Mouse (Mus musculus) embryonic facial prominence, embryonic 13.5 days (tissue): Measurements from ENCODE around the gene Hbs1l. TPM values are rescaled to one million over a fixed set of nuclear protein-coding genes. Genes with fewer than 3 reads are reported as not detected.
"Not testable (repeated sequence)": the region's sequence is repeated elsewhere in the genome, so short reads cannot be mapped to it uniquely, and the experiment has no call there.

ENCODE experiments used
- ATAC-seq: fragments of 200-750 bp; cut with Nextera tagmentation; 2 replicates; pipeline ENCODE4 v1.8.0; 2017; ENCODE audit warnings: low read depth; ENCODE audit not compliant: insufficient number of reproducible peaks, insufficient read depth, low FRiP score, low TSS enrichment
- H3K27ac ChIP-seq: fragments of 300-500 bp; sonication (generic); 2 replicates; pipeline ENCODE4 v1.5.1; 2015; ENCODE audit warnings: moderate library complexity, mild to moderate bottlenecking, inconsistent platforms
- H3K27me3 ChIP-seq: fragments of 300-500 bp; sonication (generic); 2 replicates; pipeline ENCODE4 v1.6.1; 2015; ENCODE audit warnings: mild to moderate bottlenecking, inconsistent platforms
- H3K36me3 ChIP-seq: fragments of 300-500 bp; sonication (generic); 2 replicates; pipeline ENCODE4 v1.6.1; 2015; ENCODE audit warnings: mild to moderate bottlenecking, inconsistent platforms
- H3K4me1 ChIP-seq: fragments of 300-500 bp; sonication (generic); 2 replicates; pipeline ENCODE4 v1.6.1; 2015; ENCODE audit warnings: inconsistent platforms
- H3K4me2 ChIP-seq: fragments of 300-500 bp; sonication (generic); 2 replicates; pipeline ENCODE4 v1.6.1; 2015; ENCODE audit warnings: moderate library complexity, mild to moderate bottlenecking, inconsistent platforms
- H3K4me3 ChIP-seq: fragments of 300-500 bp; sonication (generic); 2 replicates; pipeline ENCODE4 v1.5.1; 2015; ENCODE audit warnings: mild to moderate bottlenecking, inconsistent platforms
- H3K9ac ChIP-seq: fragments of 300-500 bp; sonication (generic); 2 replicates; pipeline ENCODE4 v1.6.1; 2015; ENCODE audit warnings: mild to moderate bottlenecking, inconsistent platforms
- H3K9me3 ChIP-seq: fragments of 300-500 bp; sonication (generic); 2 replicates; pipeline ENCODE4 v1.6.1; 2016; ENCODE audit warnings: inconsistent platforms
- WGBS: fragments of 180-500 bp; shearing (Covaris S2); methylation state at CpG from one replicate; pipeline ENCODE4 v1.1.7; 2015; ENCODE audit warnings: mixed read lengths; 5-methylcytosine and 5-hydroxymethylcytosine counted together
- polyA plus RNA-seq: library from polyadenylated mRNA; unstranded; fragments of >200 nt; fragmentation: Nextera tagmentation; extraction: Ambion mirVana; gene quantifications from 2 replicates; pipeline ENCODE4 v1.2.1, GENCODE M21; 2015

Gene Hbs1l
- polyA plus RNA-seq, 1 experiment from 2014 or later = 88.0 TPM

GRCm38 (mm10) chr10:21395426-21396139, 99.8 kb downstream of the Hbs1l start:
- Histone ChIP-seq H3K9ac (no peak overlapping the region), H3K27ac (no peak overlapping the region), H3K27me3 (no peaks in the 10 kb centered on the region), H3K4me1 (no peaks in the 10 kb centered on the region), H3K4me2 (no peak overlapping the region), H3K9me3 (no peaks in the 10 kb centered on the region), H3K36me3 (no peaks in the 10 kb centered on the region), H3K4me3 (no peak overlapping the region)
- 87% methylated on average over 14 of the region's 14 CpGs for WGBS
- ATAC-seq = no peak

- H3K9me3 ChIP-seq, ATAC-seq, H3K4me2 ChIP-seq, H3K4me3 ChIP-seq, H3K9ac ChIP-seq, H3K4me1 ChIP-seq, H3K36me3 ChIP-seq, H3K27ac ChIP-seq, H3K27me3 ChIP-seq: not testable (repeated sequence)
- 74% methylated on average over 6 of the region's 6 CpGs for WGBS
These were observed 103.2 kb downstream of the Hbs1l start for GRCm38 (mm10) chr10:21398873-21399425.

GRCm38 (mm10) chr10:21399622-21400021, 103.8 kb downstream of the Hbs1l start:
- Histone ChIP-seq H3K36me3 (no peaks in the 10 kb centered on the region), H3K27me3 (no peaks in the 10 kb centered on the region), H3K4me3 (no peak overlapping the region), H3K4me1 (0 out of 2 replicates have a peak, but pooled peaks cover 6% of the 10 kb centered on the region), H3K27ac (no peak overlapping the region), H3K9ac (no peak overlapping the region), H3K9me3 (no peaks in the 10 kb centered on the region), H3K4me2 (no peak overlapping the region)
- 61% methylated on average over 8 of the region's 8 CpGs for WGBS
- ATAC-seq = no peak

GRCm38 (mm10) chr10:21400031-21400430, 104.3 kb downstream of the Hbs1l start:
- 66% methylated on average over 7 of the region's 7 CpGs for WGBS
- Histone ChIP-seq H3K27me3 (no peaks in the 10 kb centered on the region), H3K9ac (no peak overlapping the region), H3K4me2 (no peak overlapping the region), H3K36me3 (no peaks in the 10 kb centered on the region), H3K27ac (no peak overlapping the region), H3K4me3 (no peak overlapping the region), H3K9me3 (no peaks in the 10 kb centered on the region), H3K4me1 (0 out of 2 replicates have a peak, but pooled peaks cover 6% of the 10 kb centered on the region)
- ATAC-seq = no peak

- no peak for ATAC-seq
- no peaks in the 10 kb centered on the region for H3K36me3 ChIP-seq
- H3K4me2 ChIP-seq = no peak overlapping the region
- WGBS = 62% methylated on average over 2 of the region's 2 CpGs
- no peaks in the 10 kb centered on the region for H3K27me3 ChIP-seq
- H3K9ac ChIP-seq = no peak overlapping the region
- H3K9me3 ChIP-seq = no peaks in the 10 kb centered on the region
- no peak overlapping the region for H3K27ac ChIP-seq
- H3K4me3 ChIP-seq = no peak overlapping the region
- 0 out of 2 replicates have a peak, but pooled peaks cover 6% of the 10 kb centered on the region for H3K4me1 ChIP-seq
These were observed 104.7 kb downstream of the Hbs1l start for GRCm38 (mm10) chr10:21400453-21400852.

GRCm38 (mm10) chr10:21401259-21401658, 105.5 kb downstream of the Hbs1l start:
- Histone ChIP-seq H3K27me3 (no peaks in the 10 kb centered on the region), H3K27ac (no peak overlapping the region), H3K9ac (no peak overlapping the region), H3K4me3 (no peak overlapping the region), H3K4me2 (no peak overlapping the region), H3K4me1 (0 out of 2 replicates have a peak, but pooled peaks cover 6% of the 10 kb centered on the region), H3K36me3 (no peaks in the 10 kb centered on the region), H3K9me3 (no peaks in the 10 kb centered on the region)
- ATAC-seq = no peak
- 59% methylated on average over 4 of the region's 4 CpGs for WGBS

- Histone ChIP-seq H3K4me3 (no peak overlapping the region), H3K4me2 (no peak overlapping the region), H3K9me3 (no peaks in the 10 kb centered on the region), H3K4me1 (0 out of 2 replicates have a peak, but pooled peaks cover 6% of the 10 kb centered on the region), H3K9ac (no peak overlapping the region), H3K27ac (no peak overlapping the region), H3K36me3 (no peaks in the 10 kb centered on the region), H3K27me3 (no peaks in the 10 kb centered on the region)
- WGBS = 85% methylated on average over 4 of the region's 4 CpGs
- no peak for ATAC-seq
These were observed 109.0 kb downstream of the Hbs1l start for GRCm38 (mm10) chr10:21404822-21405221.

GRCm38 (mm10) chr10:21405707-21406534, 110.1 kb downstream of the Hbs1l start:
- no peak overlapping the region for H3K27ac ChIP-seq
- WGBS = 69% methylated on average over 11 of the region's 11 CpGs
- H3K27me3 ChIP-seq = no peaks in the 10 kb centered on the region
- H3K9ac ChIP-seq = no peak overlapping the region
- no peak for ATAC-seq
- no peaks in the 10 kb centered on the region for H3K36me3 ChIP-seq
- 0 out of 2 replicates have a peak, but pooled peaks cover 6% of the 10 kb centered on the region for H3K4me1 ChIP-seq
- no peak overlapping the region for H3K4me3 ChIP-seq
- H3K4me2 ChIP-seq = no peak overlapping the region
- no peaks in the 10 kb centered on the region for H3K9me3 ChIP-seq

GRCm38 (mm10) chr10:21410711-21411110, 114.9 kb downstream of the Hbs1l start:
- no peak for ATAC-seq
- no peak overlapping the region for H3K9ac ChIP-seq
- H3K27me3 ChIP-seq = no peaks in the 10 kb centered on the region
- H3K4me3 ChIP-seq = no peak overlapping the region
- H3K27ac ChIP-seq = no peak overlapping the region
- WGBS = 73% methylated on average over 5 of the region's 5 CpGs
- H3K36me3 ChIP-seq = no peaks in the 10 kb centered on the region
- no peak overlapping the region for H3K4me2 ChIP-seq
- no peaks in the 10 kb centered on the region for H3K9me3 ChIP-seq
- H3K4me1 ChIP-seq = no peaks in the 10 kb centered on the region; the same call in 1 of the 2 replicates

- no peak for ATAC-seq
- no peaks in the 10 kb centered on the region for H3K36me3 ChIP-seq
- H3K4me2 ChIP-seq = no peak overlapping the region
- H3K27me3 ChIP-seq = no peaks in the 10 kb centered on the region
- no peak overlapping the region for H3K4me3 ChIP-seq
- no peaks in the 10 kb centered on the region for H3K9me3 ChIP-seq
- H3K4me1 ChIP-seq = no peaks in the 10 kb centered on the region; the same call in 1 of the 2 replicates
- no peak overlapping the region for H3K27ac ChIP-seq
- no peak overlapping the region for H3K9ac ChIP-seq
- WGBS = 78% methylated on average over 6 of the region's 6 CpGs
These were observed 115.9 kb downstream of the Hbs1l start for GRCm38 (mm10) chr10:21411621-21412205.

GRCm38 (mm10) chr10:21415031-21415430, 119.3 kb downstream of the Hbs1l start:
- no peak overlapping the region for H3K9ac ChIP-seq
- no peaks in the 10 kb centered on the region for H3K36me3 ChIP-seq
- no peaks in the 10 kb centered on the region for H3K27me3 ChIP-seq
- WGBS = 81% methylated on average over 4 of the region's 4 CpGs
- H3K4me2 ChIP-seq = no peak overlapping the region
- no peak overlapping the region for H3K4me3 ChIP-seq
- no peaks in the 10 kb centered on the region; the same call in 1 of the 2 replicates for H3K4me1 ChIP-seq
- no peak overlapping the region for H3K27ac ChIP-seq
- H3K9me3 ChIP-seq = no peaks in the 10 kb centered on the region
- no peak for ATAC-seq
